Mouse (Mus musculus): ENCODE results near the gene Nfkbid.

DNA sequence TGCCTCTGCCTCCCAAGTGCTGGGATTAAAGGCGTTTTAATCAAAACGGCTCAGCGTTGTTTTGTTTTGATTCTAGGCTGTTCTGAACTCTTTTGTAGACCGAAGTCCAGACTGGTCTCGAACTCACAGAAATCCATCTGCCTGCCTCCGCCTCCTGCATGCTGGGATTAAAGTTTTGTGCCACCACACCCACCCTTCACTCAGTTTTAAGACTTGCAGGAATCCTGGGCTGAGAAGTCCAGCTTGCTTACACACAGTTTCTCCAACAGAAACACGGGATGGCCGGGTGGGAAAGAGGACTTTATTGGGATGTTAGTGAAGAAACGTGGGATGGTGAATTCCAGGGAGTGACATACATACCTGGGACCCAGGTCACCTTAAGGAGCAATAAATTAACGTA lies 13.2 kb downstream of the Nfkbid start:
- TF ChIP-seq CTCF (IDR thresholded peaks at IDR 0.05; ENCODE audit: control insufficient read depth, insufficient read depth, insufficient read length) (no peak), MAX (IDR thresholded peaks at IDR 0.05) (no peak), USF1 (IDR thresholded peaks at IDR 0.05; ENCODE audit: low read depth) (no peak), MYOD1 (IDR thresholded peaks at IDR 0.05; ENCODE audit: control insufficient read depth, insufficient read length, low read depth) (no peak), MYOG (IDR thresholded peaks at IDR 0.05; ENCODE audit: control insufficient read depth, extremely low read depth, insufficient read length) (no peak)

Measured in C2C12 (cell line).